Mouse (Mus musculus): ENCODE results near the gene Gdf9. TPM values are rescaled to one million over a fixed set of nuclear protein-coding genes. Genes with fewer than 3 reads are reported as not detected.

The Gdf9 gene
- polyA plus RNA-seq, 1 experiment from 2014 or later, result 0.91 TPM

DNA sequence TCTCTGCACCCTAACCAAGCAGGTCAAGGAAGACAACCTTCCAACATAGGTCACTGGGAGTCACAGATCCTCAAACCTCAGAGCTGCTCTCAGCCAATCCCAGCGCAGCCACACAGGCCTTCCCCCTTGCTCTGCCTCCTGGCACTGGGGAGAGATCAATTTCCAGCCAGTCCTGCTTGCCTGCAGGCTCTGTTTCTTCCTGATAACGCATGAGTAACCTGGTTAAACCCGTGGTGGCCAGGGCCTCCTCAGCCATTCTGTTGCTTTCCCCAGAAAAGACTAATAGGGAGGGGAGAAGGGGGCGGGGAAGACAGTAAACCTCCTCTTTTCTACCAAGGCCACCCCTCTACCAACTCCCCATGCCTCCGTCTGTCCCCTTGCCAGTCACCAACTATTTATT is 30.9 kb downstream of the Gdf9 start:
- Histone ChIP-seq H3K9ac (no peak overlapping the region), H3K36me3 (peaks cover 5% of the 10 kb centered on the region; the same call in 1 of the 2 replicates), H3K9me3 (no peaks in the 10 kb centered on the region), H3K4me3 (no peak overlapping the region), H3K27ac (replicated peaks) (no peak overlapping the region), H3K4me1 (peaks cover 29% of the 10 kb centered on the region), H3K4me2 (no peak overlapping the region), H3K27me3 (replicated peaks) (peaks cover 79% of the 10 kb centered on the region)
- ATAC-seq (ENCODE audit: extremely low read depth, insufficient number of reproducible peaks, low FRiP score, low TSS enrichment), result no peak
- 29% methylated on average over 5 of the region's 5 CpGs for WGBS

DNA sequence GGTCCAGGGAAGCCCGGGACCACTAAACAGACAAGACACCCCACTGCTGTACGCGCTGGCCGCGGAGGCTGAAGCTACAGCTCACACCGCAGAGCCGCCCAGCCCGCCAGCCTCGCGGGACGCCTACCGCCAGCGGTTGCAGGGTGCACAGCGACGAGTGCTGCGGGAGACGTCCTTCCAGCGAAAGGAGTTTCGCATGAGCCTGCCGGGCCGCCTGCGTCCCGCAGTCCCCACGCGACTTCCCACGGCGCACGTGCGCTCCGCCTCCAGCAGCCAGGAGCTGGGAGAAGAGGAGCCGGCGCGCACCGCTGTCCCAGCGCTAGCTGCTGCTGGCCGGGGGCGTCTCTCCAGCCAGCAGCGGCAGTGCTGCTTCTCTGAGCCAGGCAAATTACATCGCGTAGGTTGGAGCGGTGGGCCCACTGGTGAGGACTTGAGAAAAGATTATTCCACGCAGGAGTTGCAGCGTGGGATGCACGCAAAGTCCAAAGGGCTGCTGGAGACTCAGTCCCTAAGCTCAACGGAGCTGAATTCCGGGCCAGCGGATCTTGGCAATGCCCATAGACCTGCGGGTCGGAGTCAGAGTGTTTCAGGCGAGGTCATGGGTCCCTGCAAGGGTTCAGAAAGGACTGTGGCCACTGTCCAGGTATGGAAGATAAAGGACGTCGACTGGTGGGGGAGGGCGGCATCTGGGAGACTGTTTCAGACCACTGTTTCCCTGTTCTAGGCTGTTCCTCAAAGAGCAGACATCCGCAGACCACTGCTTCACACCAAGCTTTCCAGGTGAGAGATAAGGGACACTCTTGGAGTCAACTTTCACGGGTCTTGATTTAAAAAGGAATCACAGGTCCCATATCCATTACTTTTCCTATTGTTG is 33.0 kb downstream of the Gdf9 start:
- peak overlapping the region; percentile 75 for H3K4me2 ChIP-seq
- peaks cover 81% of the 10 kb centered on the region for H3K27me3 ChIP-seq (replicated peaks)
- H3K9ac ChIP-seq, result peak overlapping the region; percentile 69
- 7% methylated on average over 55 of the region's 55 CpGs for WGBS
- H3K4me3 ChIP-seq, result peak overlapping the region; percentile 52
- peaks cover 27% of the 10 kb centered on the region for H3K4me1 ChIP-seq
- no peak overlapping the region for H3K27ac ChIP-seq (replicated peaks)
- ATAC-seq (ENCODE audit: extremely low read depth, insufficient number of reproducible peaks, low FRiP score, low TSS enrichment), result no peak
- no peaks in the 10 kb centered on the region for H3K9me3 ChIP-seq
- H3K36me3 ChIP-seq, result peaks cover 5% of the 10 kb centered on the region; the same call in 1 of the 2 replicates

- 8% methylated on average over 40 of the region's 40 CpGs for WGBS
- H3K27ac ChIP-seq (replicated peaks), result no peak overlapping the region
Measured at GRCm38 (mm10) chr11:53466231-53466971, 35.6 kb downstream of the Gdf9 start.

DNA sequence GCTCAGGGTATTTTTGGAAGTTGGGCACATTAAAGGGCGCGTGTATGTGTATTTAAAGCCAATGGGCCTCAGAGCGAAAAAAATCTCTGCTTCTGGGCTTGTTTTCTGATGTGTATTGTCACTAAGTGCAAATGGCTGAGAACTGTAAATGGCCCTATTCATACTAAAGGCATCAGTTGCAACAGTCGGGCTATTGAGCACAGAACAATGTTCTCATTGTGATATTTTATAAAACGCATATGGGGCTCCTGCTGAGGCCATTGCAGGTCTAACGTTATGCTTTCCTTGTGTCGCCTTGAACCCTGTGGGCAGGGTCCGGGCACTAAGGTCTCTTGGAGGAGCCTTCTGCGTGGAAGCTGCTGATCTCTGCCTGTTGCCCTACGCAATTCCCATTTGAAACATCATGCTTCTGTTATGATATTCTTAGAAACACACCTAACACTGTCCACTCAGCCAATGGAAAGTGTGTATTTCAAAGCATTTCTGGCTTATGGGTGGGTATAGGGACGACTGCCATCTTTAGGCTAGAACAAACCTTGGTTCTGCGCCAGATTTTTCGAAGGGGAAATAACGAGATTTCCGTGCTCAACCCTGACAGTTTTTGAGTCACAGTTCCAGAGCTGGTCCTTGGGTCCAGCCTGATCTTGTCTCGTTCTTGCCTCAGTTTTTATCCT is 38.6 kb downstream of the Gdf9 start:
- no peak for ATAC-seq (ENCODE audit: extremely low read depth, insufficient number of reproducible peaks, low FRiP score, low TSS enrichment)
- no peak overlapping the region for H3K27ac ChIP-seq (replicated peaks)
- H3K9me3 ChIP-seq, result no peaks in the 10 kb centered on the region
- peaks cover 82% of the 10 kb centered on the region for H3K27me3 ChIP-seq (replicated peaks)
- H3K4me1 ChIP-seq, result peaks cover 23% of the 10 kb centered on the region
- peak overlapping the region; percentile 35 for H3K4me3 ChIP-seq
- peaks cover 4% of the 10 kb centered on the region; the same call in 1 of the 2 replicates for H3K36me3 ChIP-seq
- WGBS, result 35% methylated on average over 16 of the region's 16 CpGs
- peak overlapping the region; percentile 65 for H3K4me2 ChIP-seq
- H3K9ac ChIP-seq, result no peak overlapping the region

More at GRCm38 (mm10) chr11:53466231-53466971, 35.6 kb downstream of the Gdf9 start:
- H3K4me3 ChIP-seq, result peak overlapping the region; percentile 47
- H3K4me1 ChIP-seq, result peaks cover 41% of the 10 kb centered on the region
- H3K9ac ChIP-seq, result peak overlapping the region; percentile 74
- ATAC-seq (ENCODE audit: extremely low read depth, insufficient number of reproducible peaks, low FRiP score, low TSS enrichment), result no peak
- peak overlapping the region; percentile 74 for H3K4me2 ChIP-seq
- peaks cover 5% of the 10 kb centered on the region; the same call in 1 of the 2 replicates for H3K36me3 ChIP-seq
- peaks cover 90% of the 10 kb centered on the region for H3K27me3 ChIP-seq (replicated peaks)
- H3K9me3 ChIP-seq, result no peaks in the 10 kb centered on the region

DNA sequence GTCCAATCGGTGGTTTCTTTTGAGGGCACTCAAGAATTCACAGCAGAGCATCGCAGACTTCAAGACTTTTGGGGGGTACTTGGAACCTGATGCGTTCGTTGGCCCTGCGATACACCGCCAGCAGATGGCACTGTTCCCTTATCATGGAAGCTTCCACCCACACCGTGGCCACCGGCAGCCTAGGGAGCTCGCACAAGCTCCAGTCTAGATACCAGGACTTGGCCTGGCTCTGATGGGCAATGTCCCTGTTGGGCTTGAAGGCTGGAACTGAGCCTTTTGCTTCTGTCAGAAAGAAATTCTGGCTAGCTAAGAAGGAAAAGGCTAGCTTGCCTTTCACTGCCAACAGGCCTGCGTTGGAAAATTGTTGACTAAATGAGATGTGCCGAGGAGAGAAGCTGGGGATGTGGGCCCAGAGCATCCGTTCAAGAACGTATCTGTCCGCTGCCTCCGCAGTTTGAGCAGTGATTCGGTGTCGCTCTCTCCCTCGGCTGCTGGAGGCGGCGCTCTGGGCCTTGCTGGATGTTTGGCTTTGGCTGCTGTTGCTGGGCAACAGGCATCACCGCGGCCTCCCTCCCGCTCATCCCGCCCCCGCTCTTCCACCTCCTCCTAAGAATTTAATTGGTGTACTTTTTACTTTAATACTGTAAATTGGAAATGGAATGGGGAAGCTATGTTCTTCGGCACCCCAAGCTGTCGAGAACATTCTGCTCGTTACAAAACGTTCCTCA is 39.3 kb downstream of the Gdf9 start, which contains the start of gene Gm9837:
TSS of gene Gm9837 (minus strand) at position 512 of the 728 bp plus-strand sequence.
- WGBS, result 3% methylated on average over 29 of the region's 29 CpGs
- H3K27ac ChIP-seq (replicated peaks), result no peak within 1 kb of the TSS
- no peaks in the 10 kb centered on the region for H3K9me3 ChIP-seq
- peak within 1 kb of the TSS; percentile 65 for H3K4me2 ChIP-seq
- H3K4me3 ChIP-seq, result peak within 1 kb of the TSS; percentile 35
- H3K36me3 ChIP-seq, result no peaks in the 10 kb centered on the region
- peaks cover 23% of the 10 kb centered on the region for H3K4me1 ChIP-seq
- ATAC-seq (ENCODE audit: extremely low read depth, insufficient number of reproducible peaks, low FRiP score, low TSS enrichment), result 0 out of 2 replicates have a peak, but pooled peaks have one; percentile 34
- H3K27me3 ChIP-seq (replicated peaks), result peaks cover 82% of the 10 kb centered on the region
- H3K9ac ChIP-seq, result peak within 1 kb of the TSS; percentile 40; the same call in 1 of the 2 replicates

GRCm38 (mm10) chr11:53472709-53473108 is 41.9 kb downstream of the Gdf9 start:
- H3K27ac ChIP-seq (replicated peaks), result no peak overlapping the region
- H3K27me3 ChIP-seq (replicated peaks), result peaks cover 82% of the 10 kb centered on the region
- no peaks in the 10 kb centered on the region for H3K9me3 ChIP-seq
- ATAC-seq (ENCODE audit: extremely low read depth, insufficient number of reproducible peaks, low FRiP score, low TSS enrichment), result no peak
- no peak overlapping the region for H3K4me3 ChIP-seq
- no peaks in the 10 kb centered on the region for H3K36me3 ChIP-seq
- H3K4me1 ChIP-seq, result peaks cover 15% of the 10 kb centered on the region
- no peak overlapping the region for H3K4me2 ChIP-seq
- no peak overlapping the region for H3K9ac ChIP-seq
- WGBS, result 70% methylated on average over 3 of the region's 3 CpGs

DNA sequence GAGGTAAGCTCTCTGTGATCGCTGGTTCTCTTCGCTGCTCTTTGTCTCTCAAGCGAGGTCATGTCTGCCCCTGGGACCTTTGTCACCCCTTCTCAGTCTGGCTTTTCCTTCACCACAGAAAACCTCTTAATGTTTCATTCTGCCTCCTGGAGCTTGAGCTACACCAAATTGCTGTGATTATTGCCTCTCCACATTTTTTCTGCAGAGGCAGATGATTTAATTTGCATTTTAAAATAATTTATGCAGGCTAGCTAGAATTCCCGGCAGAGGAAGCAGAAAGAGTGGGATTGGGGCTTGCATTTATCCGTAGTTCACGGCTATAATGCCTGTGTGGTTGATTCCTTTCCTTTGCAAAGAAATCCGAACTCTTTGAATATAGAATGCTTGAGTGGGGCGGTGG is 44.8 kb downstream of the Gdf9 start:
- H3K4me1 ChIP-seq, result peaks cover 27% of the 10 kb centered on the region
- no peak for ATAC-seq (ENCODE audit: extremely low read depth, insufficient number of reproducible peaks, low FRiP score, low TSS enrichment)
- 35% methylated on average over 8 of the region's 8 CpGs for WGBS

GRCm38 (mm10) chr11:53477833-53478232 is 47.0 kb downstream of the Gdf9 start:
- Histone ChIP-seq H3K4me1 (peaks cover 26% of the 10 kb centered on the region), H3K27ac (replicated peaks) (no peak overlapping the region), H3K4me3 (no peak overlapping the region), H3K36me3 (no peaks in the 10 kb centered on the region), H3K9me3 (no peaks in the 10 kb centered on the region), H3K9ac (no peak overlapping the region), H3K27me3 (replicated peaks) (peaks cover 89% of the 10 kb centered on the region), H3K4me2 (peak overlapping the region; percentile 92; the same call in 1 of the 2 replicates)
- ATAC-seq (ENCODE audit: extremely low read depth, insufficient number of reproducible peaks, low FRiP score, low TSS enrichment), result no peak
- WGBS, result 55% methylated on average over 7 of the region's 7 CpGs

More for the DNA sequence above, 44.8 kb downstream of the Gdf9 start:
- no peaks in the 10 kb centered on the region for H3K9me3 ChIP-seq
- no peak overlapping the region for H3K4me3 ChIP-seq
- H3K4me2 ChIP-seq, result no peak overlapping the region
- no peaks in the 10 kb centered on the region for H3K36me3 ChIP-seq
- no peak overlapping the region for H3K9ac ChIP-seq
- H3K27ac ChIP-seq (replicated peaks), result no peak overlapping the region
- H3K27me3 ChIP-seq (replicated peaks), result peaks cover 91% of the 10 kb centered on the region

- no peaks in the 10 kb centered on the region for H3K9me3 ChIP-seq
- peak overlapping the region; percentile 92 for H3K4me2 ChIP-seq
- no peaks in the 10 kb centered on the region for H3K36me3 ChIP-seq
- whole genome bisulfite sequencing, result 7% methylated on average over 79 of the region's 79 CpGs
- H3K27me3 ChIP-seq (replicated peaks), result peaks cover 84% of the 10 kb centered on the region
- peak overlapping the region; percentile 61 for H3K4me3 ChIP-seq
- peaks cover 26% of the 10 kb centered on the region for H3K4me1 ChIP-seq
- peak overlapping the region; percentile 74 for H3K9ac ChIP-seq
- ATAC-seq (ENCODE audit: extremely low read depth, insufficient number of reproducible peaks, low FRiP score, low TSS enrichment), result no peak
- no peak overlapping the region for H3K27ac ChIP-seq (replicated peaks)
Measured at GRCm38 (mm10) chr11:53478383-53479170, 47.8 kb downstream of the Gdf9 start.
